Mouse (Mus musculus) erythroblast, embryonic 14.5 days (primary cell): ENCODE data around the gene Dpyd.

ENCODE experiments used
- GATA1 ChIP-seq: IDR thresholded peaks from 2 replicates; pipeline ENCODE4 v1.6.1; 2012; ENCODE audit warnings: low read length, inconsistent platforms, mixed read lengths
- TAL1 ChIP-seq: IDR thresholded peaks from 3 replicates; pipeline ENCODE4 v1.6.1; 2012; ENCODE audit warnings: low read length, inconsistent platforms, mixed read lengths

- TF ChIP-seq GATA1, result no peak
- TF ChIP-seq TAL1, result no peak
These were observed 118.9 kb downstream of the Dpyd start for GRCm38 (mm10) chr3:118680803-118681202.
